Mouse (Mus musculus) liver, embryonic 16.5 days (tissue): ENCODE data around the gene Vamp5. TPM values are rescaled to one million over a fixed set of nuclear protein-coding genes. Genes with fewer than 3 reads are reported as not detected.
A peak's percentile ranks its signal among the peaks of the same experiment; 100 is the strongest.

Experiments used
- ATAC-seq: fragments of 200-750 bp; cut with Nextera tagmentation; 2 replicates; pipeline ENCODE4 v1.8.0; 2017; ENCODE audit warnings: low read depth, mild to moderate bottlenecking, moderate number of reproducible peaks, moderate library complexity
- H3K27ac ChIP-seq: fragments of 300-500 bp; sonication (generic); 2 replicates; pipeline ENCODE4 v1.5.1; 2014; ENCODE audit warnings: mild to moderate bottlenecking, low read length
- H3K27me3 ChIP-seq: fragments of 300-500 bp; sonication (generic); 2 replicates; pipeline ENCODE4 v1.6.1; 2014; ENCODE audit warnings: low read depth, low read length, mixed read lengths; ENCODE audit not compliant: control insufficient read depth, insufficient read depth
- H3K36me3 ChIP-seq: fragments of 300-500 bp; sonication (generic); 2 replicates; pipeline ENCODE4 v1.6.1; 2014; ENCODE audit warnings: mild to moderate bottlenecking; ENCODE audit not compliant: control insufficient read depth, insufficient read depth
- H3K4me1 ChIP-seq: fragments of 300-500 bp; sonication (generic); 2 replicates; pipeline ENCODE4 v1.6.1; 2014; ENCODE audit warnings: low read depth, low read length, mixed read lengths; ENCODE audit not compliant: control insufficient read depth
- H3K4me2 ChIP-seq: fragments of 300-500 bp; sonication (generic); 2 replicates; pipeline ENCODE4 v1.6.1; 2014; ENCODE audit warnings: low read depth, low read length, mixed read lengths
- H3K4me3 ChIP-seq: fragments of 300-500 bp; sonication (generic); 2 replicates; pipeline ENCODE4 v1.5.1; 2014; ENCODE audit warnings: low read depth, mild to moderate bottlenecking, low read length
- H3K9ac ChIP-seq: fragments of 300-500 bp; sonication (generic); 2 replicates; pipeline ENCODE4 v1.6.1; 2014; ENCODE audit warnings: low read depth, low read length
- H3K9me3 ChIP-seq: fragments of 300-500 bp; sonication (generic); replicated peaks from 2 replicates; pipeline ENCODE4 v1.6.1; 2016; ENCODE audit warnings: low read length; ENCODE audit not compliant: control insufficient read depth
- WGBS: fragments of 180-500 bp; shearing (Covaris S2); extraction: QIAGEN DNeasy Blood & Tissue Kit; methylation state at CpG from one replicate; pipeline ENCODE4 v1.1.7; 2014; ENCODE audit not compliant: insufficient replicate concordance; 5-methylcytosine and 5-hydroxymethylcytosine counted together
- polyA plus RNA-seq: library from polyadenylated mRNA; unstranded; fragments of >200 nt; fragmentation: Nextera tagmentation; extraction: Ambion mirVana; gene quantifications from 2 replicates; pipeline ENCODE4 v1.2.1, GENCODE M21; 2015

The Vamp5 gene
- polyA plus RNA-seq, 1 experiment from 2014 or later, result 54.9 TPM

DNA sequence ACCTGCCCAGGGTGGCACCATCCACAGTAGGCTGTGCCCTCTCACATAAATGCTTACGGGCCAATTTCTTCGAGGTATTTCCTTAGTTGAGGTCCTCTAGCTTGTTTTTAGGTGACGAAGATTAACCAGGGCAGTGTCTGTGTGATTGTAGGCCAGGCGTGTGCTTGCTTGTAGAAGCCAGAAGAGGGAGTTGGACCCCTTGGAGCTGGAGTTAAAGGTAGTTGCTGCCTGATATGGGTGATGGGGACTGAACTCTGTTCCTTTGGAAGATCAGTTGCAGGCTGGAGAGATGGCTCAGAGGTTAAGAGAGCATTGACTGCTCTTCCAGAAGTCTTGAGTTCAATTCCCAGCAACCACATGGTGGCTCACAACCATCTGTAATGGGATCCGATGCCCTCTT is 34.9 kb upstream of the Vamp5 start:
- Histone ChIP-seq H3K27me3 (no peaks in the 10 kb centered on the region), H3K36me3 (peaks cover 3% of the 10 kb centered on the region), H3K27ac (peak overlapping the region; percentile 52), H3K9me3 (no peaks in the 10 kb centered on the region), H3K4me3 (peak overlapping the region; percentile 68), H3K4me2 (peak overlapping the region; percentile 75), H3K4me1 (peaks cover 32% of the 10 kb centered on the region), H3K9ac (peak overlapping the region; percentile 75; the same call in 1 of the 2 replicates)
- no peak for ATAC-seq
- 64% methylated on average over 5 of the region's 5 CpGs for WGBS

DNA sequence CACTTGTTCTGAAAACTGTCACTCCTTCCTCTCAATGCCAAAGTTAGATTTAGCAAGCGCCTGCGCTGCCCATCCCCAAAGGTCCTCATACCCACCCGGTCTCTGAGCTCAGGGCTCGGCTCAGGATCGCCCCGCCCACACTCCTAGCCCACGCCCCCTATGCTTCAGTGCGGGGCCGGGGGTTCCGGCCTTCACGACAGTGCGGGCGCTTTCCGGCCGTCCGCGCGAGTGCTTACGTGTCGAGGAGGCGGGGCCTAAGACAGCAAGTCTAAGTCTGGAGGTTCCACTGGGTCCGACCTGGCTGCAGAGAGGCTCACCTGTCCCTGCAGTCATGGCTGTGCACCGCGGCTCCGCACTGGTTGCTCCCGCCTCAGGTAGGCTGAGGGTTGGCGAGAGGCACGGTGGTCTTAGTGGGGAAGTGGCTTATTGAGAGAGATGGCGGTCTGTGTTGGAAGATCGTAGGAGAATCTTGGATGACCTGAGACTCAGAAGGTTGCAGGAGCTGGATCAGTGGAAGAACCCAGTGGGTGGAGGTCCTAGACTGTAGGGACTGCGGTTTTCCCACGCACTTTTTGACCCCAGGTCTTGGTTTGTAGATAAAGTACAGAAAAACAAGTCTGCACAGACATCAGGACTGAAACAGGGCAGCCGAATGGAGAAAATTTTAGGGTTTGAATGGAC is 33.9 kb upstream of the Vamp5 start, which contains the start of gene Ggcx:
Gene Ggcx (plus strand): TSS at position 233 of the 681 bp plus-strand sequence.
- under 1% methylated on average over 33 of the region's 33 CpGs for WGBS

DNA sequence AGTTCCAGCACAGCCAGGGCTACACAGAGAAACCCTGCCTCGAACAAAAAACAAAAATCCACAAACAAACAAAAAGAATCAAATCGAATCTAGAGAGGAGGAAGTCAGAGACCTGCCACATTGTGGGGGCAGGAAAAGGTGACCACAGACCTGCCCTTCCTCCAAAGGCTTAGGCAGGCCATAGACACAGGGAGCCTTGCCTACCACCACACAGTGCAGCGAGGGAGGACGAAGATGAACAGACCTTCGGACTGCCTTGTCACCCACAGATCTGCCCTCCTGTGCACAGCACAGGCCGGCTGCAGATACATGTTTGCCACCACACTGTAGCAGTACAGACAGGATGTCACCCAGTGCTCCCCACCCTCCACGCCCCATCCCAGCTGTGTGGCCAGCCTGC is 30.2 kb upstream of the Vamp5 start:
- Histone ChIP-seq H3K4me1 (peaks cover 14% of the 10 kb centered on the region), H3K9ac (peak overlapping the region; percentile 14; the same call in 1 of the 2 replicates), H3K9me3 (no peaks in the 10 kb centered on the region), H3K27ac (no peak overlapping the region), H3K36me3 (no peaks in the 10 kb centered on the region), H3K4me2 (no peak overlapping the region), H3K27me3 (no peaks in the 10 kb centered on the region), H3K4me3 (no peak overlapping the region)
- ATAC-seq, result no peak
- 24% methylated on average over 7 of the region's 7 CpGs for WGBS

More for the DNA sequence above, 33.9 kb upstream of the Vamp5 start, which contains the start of gene Ggcx:
- H3K27ac ChIP-seq, result peak within 1 kb of the TSS; percentile 52
- peaks cover 3% of the 10 kb centered on the region for H3K36me3 ChIP-seq
- peak within 1 kb of the TSS; percentile 75 for H3K9ac ChIP-seq
- H3K9me3 ChIP-seq, result no peaks in the 10 kb centered on the region
- peak within 1 kb of the TSS; percentile 75 for H3K4me2 ChIP-seq
- ATAC-seq, result peak; percentile 88
- H3K4me1 ChIP-seq, result peaks cover 32% of the 10 kb centered on the region
- no peaks in the 10 kb centered on the region for H3K27me3 ChIP-seq
- H3K4me3 ChIP-seq, result peak within 1 kb of the TSS; percentile 68

DNA sequence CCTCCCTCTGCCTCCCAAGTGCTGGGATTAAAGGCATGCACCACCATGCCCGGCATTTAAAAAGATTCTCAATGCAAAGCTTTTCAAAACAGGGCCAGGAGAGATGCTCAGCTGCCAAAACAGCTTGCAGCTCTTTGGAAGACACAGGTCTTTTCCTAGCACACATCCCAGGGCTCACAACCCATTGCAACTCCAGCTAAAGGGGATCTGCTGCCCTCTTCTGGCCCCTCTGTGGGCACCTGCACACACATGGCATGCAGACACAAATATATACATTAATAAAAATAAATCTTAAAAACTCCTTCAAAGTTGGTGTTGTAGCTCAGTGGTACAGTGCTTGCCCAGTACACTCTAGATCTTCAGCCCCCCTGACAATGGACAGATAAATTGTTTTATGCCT is 29.7 kb upstream of the Vamp5 start:
- ATAC-seq, result no peak
- no peaks in the 10 kb centered on the region for H3K9me3 ChIP-seq
- no peak overlapping the region for H3K4me3 ChIP-seq
- no peak overlapping the region for H3K4me2 ChIP-seq
- H3K27me3 ChIP-seq, result no peaks in the 10 kb centered on the region
- no peak overlapping the region for H3K9ac ChIP-seq
- H3K36me3 ChIP-seq, result no peaks in the 10 kb centered on the region
- no peak overlapping the region for H3K27ac ChIP-seq
- H3K4me1 ChIP-seq, result peaks cover 12% of the 10 kb centered on the region
- 16% methylated on average over 1 of the region's 1 CpGs for WGBS

DNA sequence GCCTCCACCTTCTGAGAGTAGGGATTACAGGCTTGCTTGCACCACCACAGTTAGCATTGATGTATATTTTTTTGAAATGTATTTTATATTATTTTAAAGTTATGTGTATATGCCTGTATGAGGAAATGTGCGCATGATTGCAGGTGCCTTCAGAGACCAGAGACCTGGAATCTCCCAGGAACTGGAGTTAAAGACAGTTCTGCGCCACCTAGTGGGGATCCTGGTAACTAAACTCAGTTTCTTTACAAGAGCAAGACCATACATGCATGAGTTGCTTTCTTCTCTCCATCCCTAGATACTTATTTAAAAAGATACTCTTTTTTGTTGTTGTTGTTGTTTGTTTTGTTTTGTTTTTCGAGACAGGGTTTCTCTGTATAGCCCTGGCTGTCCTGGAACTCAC is 29.3 kb upstream of the Vamp5 start:
- no peak overlapping the region for H3K9ac ChIP-seq
- no peak for ATAC-seq
- H3K36me3 ChIP-seq, result no peaks in the 10 kb centered on the region
- H3K9me3 ChIP-seq, result no peaks in the 10 kb centered on the region
- H3K4me3 ChIP-seq, result no peak overlapping the region
- 11% methylated on average over 3 of the region's 3 CpGs for WGBS
- no peak overlapping the region for H3K4me2 ChIP-seq
- H3K4me1 ChIP-seq, result peaks cover 9% of the 10 kb centered on the region
- no peak overlapping the region for H3K27ac ChIP-seq
- no peaks in the 10 kb centered on the region for H3K27me3 ChIP-seq

DNA sequence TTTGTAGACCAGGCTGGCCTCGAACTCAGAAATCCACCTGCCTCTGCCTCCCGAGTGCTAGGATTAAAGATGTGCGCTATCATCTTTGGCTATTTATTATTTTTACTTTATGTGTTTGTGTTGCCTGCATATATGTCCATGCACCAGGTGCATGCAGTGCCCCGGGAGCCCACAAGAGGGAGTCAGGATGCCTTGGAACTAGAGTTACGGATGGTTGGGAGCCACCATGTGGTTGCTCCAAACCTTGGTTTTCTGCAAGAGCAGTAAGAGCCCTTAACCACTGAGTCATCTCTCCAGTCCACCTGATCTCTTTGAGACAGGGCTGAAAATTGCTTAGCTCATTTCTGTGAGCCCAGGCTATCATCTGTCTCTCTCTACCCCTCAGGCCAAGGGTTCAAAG is 26.9 kb upstream of the Vamp5 start:
- under 1% methylated on average over 5 of the region's 5 CpGs for WGBS
- Histone ChIP-seq H3K27me3 (no peaks in the 10 kb centered on the region), H3K4me2 (no peak overlapping the region), H3K9me3 (no peaks in the 10 kb centered on the region), H3K36me3 (no peaks in the 10 kb centered on the region), H3K4me3 (no peak overlapping the region), H3K4me1 (peaks cover 3% of the 10 kb centered on the region; the same call in 1 of the 2 replicates), H3K9ac (no peak overlapping the region), H3K27ac (no peak overlapping the region)
- ATAC-seq, result peak; percentile 80

DNA sequence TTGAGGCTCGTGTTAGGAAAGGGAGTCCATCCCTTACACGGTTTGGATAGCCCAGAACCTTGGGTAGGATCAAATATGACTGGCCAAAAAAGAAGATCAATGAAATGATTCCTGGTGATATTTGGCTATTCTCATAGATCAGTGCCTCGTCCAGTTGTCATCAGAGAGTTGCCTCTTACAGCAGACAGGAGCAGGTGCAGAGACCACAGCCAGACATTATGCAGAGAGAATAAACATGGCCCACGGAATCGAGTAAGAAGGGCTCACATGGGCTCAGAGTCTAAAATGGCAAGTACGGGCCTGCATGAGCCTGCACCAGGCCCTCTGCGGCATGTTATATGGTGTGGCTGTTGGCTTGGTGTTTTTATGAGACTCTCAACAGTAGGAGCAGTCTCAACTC is 25.1 kb upstream of the Vamp5 start:
- ATAC-seq, result no peak
- no peak overlapping the region for H3K9ac ChIP-seq
- H3K4me1 ChIP-seq, result peaks cover 4% of the 10 kb centered on the region; the same call in 1 of the 2 replicates
- H3K4me3 ChIP-seq, result no peak overlapping the region
- H3K4me2 ChIP-seq, result no peak overlapping the region
- H3K9me3 ChIP-seq, result no peaks in the 10 kb centered on the region
- H3K27me3 ChIP-seq, result no peaks in the 10 kb centered on the region
- no peak overlapping the region for H3K27ac ChIP-seq
- WGBS, result 70% methylated on average over 7 of the region's 7 CpGs
- H3K36me3 ChIP-seq, result no peaks in the 10 kb centered on the region

DNA sequence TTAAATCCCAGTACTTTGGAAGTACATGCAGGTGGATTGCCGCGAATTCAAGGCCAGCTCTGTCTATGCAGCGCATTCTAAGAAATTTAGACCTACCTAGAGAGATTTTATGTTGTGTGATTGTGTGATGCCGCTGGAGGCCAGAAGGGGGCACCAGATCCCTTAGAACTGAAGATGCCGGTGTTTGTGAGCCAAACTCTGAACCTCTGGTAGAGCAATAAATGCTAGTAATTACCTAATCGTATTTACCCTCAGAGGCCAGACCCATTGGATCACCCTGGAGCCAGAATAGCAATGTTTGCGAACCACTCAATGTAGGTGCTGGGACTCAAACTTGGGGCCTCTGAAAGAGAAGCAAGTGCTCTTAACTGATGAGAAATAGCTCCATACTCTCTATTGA is 21.6 kb upstream of the Vamp5 start:
- WGBS, result 17% methylated on average over 7 of the region's 7 CpGs
- no peaks in the 10 kb centered on the region for H3K36me3 ChIP-seq
- H3K27me3 ChIP-seq, result no peaks in the 10 kb centered on the region
- H3K27ac ChIP-seq, result no peak overlapping the region
- no peak overlapping the region for H3K4me3 ChIP-seq
- H3K4me2 ChIP-seq, result no peak overlapping the region
- no peaks in the 10 kb centered on the region for H3K9me3 ChIP-seq
- peaks cover 4% of the 10 kb centered on the region for H3K4me1 ChIP-seq
- no peak overlapping the region for H3K9ac ChIP-seq
- ATAC-seq, result peak; percentile 30; the same call in 1 of the 2 replicates

DNA sequence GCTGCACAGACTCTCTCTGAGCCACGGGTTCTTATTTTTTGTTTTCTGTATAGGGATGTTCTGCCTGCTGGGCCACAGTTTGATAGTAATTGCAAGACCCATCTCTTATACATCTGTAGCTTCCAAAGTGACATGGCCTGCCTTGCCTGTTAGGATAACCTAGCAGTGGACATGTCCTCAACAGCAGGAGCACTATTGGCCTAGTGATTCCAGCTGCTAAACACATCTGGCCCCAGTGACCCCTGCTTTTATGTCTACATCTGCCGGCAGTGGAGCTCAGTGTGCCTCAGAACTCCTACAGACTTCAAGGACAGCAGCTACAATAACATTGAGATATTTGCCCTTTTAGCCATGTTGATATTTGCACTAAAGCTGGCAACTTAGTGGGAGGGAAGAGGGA is 19.7 kb upstream of the Vamp5 start:
- Histone ChIP-seq H3K36me3 (no peaks in the 10 kb centered on the region), H3K9ac (no peak overlapping the region), H3K4me1 (peaks cover 4% of the 10 kb centered on the region), H3K9me3 (no peaks in the 10 kb centered on the region), H3K4me2 (no peak overlapping the region), H3K27ac (no peak overlapping the region), H3K27me3 (no peaks in the 10 kb centered on the region), H3K4me3 (no peak overlapping the region)
- WGBS, result 64% methylated on average over 2 of the region's 2 CpGs
- no peak for ATAC-seq
